Mouse (Mus musculus) cerebellum, postnatal 4 days (tissue): ENCODE measurements around the gene Cmc2.

Source experiments
- DNase-seq, 2 experiments: peaks; one replicate each; pipeline ENCODE4 v3.0.0; 2022; ENCODE audit warnings: low spot score in 2 of 2, mixed read lengths in 1 of 2

Cmc2 gene

GRCm38 (mm10) chr8:116905836-116906235 lies 15.4 kb downstream of the Cmc2 start:
- DNase-seq: no peak

- no peak for DNase-seq
Observed at GRCm38 (mm10) chr8:116905252-116905651, 16.0 kb downstream of the Cmc2 start.

DNA sequence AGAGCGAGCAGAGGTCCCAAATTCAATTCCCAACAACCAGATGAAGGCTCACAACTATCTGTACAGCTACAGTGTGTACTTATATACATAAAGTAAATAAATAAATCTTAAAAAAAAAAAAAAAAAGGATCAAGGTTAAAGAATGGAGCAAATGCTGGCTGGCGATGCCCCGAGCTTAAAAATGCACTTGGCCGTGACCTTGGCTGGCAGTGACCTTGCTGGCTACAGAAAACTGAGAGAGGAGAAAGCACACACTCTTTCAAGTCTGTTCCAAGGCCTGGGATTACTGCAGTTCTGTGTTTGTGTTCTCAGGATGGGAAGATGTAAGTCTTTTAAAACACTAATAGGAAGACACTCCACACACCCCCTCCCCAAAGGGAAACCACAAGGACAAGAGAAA lies 16.5 kb downstream of the Cmc2 start:
- no peak for DNase-seq

DNA sequence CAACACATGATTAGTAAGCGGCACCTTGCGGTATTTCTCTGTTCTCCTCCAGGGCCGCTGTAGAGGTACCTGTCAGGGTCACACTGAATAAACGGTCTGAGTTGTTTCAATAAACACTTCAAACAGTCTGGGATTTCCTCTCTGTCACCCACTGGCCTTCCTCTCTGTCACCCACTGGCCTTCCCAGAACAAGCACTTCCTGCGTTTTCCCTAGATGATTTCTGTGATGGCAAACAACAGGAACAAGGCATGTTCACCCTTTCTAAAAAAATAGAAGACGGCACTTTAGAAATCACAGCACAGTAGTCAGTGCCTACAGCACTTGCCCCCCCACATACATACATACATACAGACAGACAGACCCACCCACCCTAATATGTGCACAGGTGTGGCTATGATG lies 25.7 kb downstream of the Cmc2 start:
- DNase-seq: no peak

DNA sequence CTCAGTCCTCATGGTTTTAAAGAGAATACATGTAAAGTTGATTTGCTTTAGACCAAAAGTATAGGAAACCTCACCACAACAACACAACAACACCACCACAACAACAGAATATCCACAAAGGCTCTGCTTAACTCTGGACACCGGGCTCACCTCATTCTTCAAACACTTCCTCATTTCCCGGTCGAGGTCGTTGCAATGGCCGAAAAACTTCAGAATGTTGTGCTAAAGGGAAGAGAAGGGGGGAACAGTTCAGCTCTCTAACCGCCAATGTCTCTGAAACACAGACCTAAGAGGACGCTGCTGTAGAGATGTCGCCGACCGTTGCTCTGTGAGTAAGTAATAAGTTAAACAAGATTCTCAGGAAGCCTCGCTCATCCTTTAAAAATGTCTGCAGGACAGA lies 27.3 kb downstream of the Cmc2 start:
- DNase-seq: no peak

GRCm38 (mm10) chr8:116892636-116893035 lies 28.6 kb downstream of the Cmc2 start:
- no peak for DNase-seq

DNA sequence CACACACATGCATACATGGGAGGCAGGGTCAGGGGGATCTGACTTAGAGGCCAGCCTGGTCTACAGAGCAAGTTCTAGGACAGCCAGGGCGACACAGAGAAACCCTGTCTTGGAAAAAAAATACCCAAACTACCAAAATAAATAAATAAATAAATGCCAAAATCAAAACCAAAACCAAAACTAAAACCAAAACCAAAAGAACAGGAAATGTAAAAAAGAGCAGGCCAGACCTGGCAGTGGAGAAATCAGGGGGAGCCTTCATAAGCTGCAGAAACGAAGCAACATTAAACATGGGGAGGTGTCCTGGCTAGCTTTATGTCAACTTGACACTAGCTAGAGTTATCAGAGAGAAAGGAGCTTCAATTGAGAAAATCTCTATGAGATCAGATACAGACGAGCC lies 29.1 kb downstream of the Cmc2 start:
- DNase-seq: no peak

GRCm38 (mm10) chr8:116891446-116891845 lies 29.8 kb downstream of the Cmc2 start:
- no peak for DNase-seq

DNA sequence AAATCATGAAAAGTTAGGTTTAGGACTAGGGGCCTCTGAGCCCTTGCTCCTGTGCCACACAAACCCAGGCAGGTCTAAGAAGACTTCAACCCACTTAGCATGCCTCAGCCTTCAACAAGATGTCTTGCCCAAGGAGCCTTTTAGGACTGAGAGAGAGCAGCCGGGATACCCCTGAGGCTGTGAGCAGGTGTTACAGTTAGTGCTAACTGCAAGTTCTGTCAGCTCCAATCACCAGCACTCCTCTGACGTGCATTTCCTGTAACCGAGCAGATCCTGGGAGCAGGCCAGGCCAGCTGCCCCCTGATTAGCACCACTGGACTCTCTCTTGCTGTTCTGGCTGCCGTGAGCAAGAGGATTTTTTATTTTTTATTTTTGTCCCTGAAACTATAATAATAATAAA lies 33.4 kb downstream of the Cmc2 start:
- DNase-seq: no peak

DNA sequence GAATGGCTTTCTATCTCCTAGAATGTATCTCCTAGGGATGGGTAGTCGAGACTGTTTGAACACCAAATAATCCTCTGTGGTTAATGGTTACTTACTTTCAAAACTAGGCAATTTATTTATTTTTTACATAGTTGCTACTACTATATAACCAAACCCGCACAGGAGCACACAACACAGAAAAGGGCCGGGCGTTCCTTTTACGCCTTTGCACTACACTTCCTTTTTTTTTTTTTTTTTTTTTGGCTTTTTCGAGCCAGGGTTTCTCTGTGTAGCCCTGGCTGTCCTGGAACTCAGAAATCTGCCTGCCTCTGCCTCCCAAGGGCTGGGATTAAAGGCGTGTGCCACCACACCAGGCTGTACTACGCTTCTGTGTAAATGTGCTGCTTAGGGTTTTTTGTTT lies 39.9 kb downstream of the Cmc2 start:
- DNase-seq: no peak

DNA sequence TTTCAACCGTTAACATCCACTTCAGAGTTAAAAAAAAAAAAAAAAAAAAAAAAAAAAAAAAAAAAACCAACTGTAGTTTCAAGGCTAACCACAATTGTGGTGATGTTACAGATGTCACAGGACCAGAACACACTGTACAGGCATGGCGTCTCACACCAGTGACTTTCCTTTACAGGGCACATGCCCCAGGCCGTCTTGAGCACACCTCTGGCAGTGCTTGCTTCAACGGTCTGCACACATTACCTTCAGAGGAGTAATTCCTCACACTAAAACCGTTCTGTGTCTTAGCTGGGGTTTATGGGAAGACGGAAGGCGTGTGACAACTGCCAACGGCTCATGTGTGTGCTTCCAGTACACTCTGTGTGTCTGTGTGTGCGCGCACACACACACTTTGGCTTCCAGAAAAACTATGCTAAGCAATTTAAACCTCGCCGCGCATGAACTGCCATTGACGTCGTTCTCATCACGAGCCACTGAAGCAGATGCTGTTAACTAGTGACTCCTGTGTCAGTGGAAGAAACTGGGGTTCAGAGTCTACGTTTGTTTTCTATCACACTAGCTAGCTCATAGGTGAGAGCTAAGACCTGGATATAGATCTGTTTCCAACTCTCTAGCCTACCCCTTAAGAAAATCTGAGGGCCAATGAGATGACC lies 45.3 kb downstream of the Cmc2 start:
- no peak for DNase-seq

GRCm38 (mm10) chr8:116873986-116874385 lies 47.3 kb downstream of the Cmc2 start:
- no peak for DNase-seq

DNA sequence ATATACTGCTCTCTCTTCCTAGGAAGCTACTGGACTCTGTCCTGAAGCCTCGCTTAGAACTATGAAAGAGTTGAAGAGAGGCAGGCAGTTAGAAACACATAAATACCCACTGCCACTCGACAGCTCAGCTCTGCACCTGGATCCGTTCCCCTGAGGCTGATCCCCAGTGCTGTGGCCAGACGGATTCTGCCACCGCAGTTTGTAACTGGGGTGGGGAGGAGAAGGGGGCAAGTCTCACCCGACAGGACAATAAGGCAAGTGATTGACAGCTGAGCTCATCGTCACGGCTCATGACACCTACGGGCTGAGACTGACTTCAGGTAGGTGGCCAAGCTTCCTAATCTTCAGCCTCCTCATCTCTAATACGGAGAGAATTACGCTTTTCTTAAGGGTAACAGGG lies 47.7 kb downstream of the Cmc2 start:
- no peak for DNase-seq

- no peak for DNase-seq
Observed at GRCm38 (mm10) chr8:116872761-116873342, 48.4 kb downstream of the Cmc2 start.

- peak; percentile 34 to 53 for DNase-seq
Observed at GRCm38 (mm10) chr8:116868699-116869098, 52.6 kb downstream of the Cmc2 start.

DNA sequence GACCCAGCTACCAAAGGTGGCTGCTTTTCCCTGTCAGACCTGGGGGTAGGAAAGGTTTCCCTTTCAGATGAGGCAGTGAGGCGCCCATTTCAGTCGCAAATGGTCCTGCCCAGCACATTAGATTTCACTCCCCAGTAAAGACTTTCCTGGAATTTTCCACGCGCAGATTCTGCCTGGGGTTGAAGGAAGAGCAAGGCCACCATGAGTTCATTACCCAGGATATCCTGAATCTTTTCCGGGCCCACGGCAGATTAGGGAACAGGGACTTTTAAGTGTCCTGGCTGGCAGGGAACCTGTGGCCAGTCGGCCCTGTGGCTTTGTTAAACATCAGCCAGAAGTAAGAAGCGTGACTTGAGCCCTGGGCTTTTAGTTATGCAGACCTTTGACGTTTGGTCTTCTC lies 53.9 kb downstream of the Cmc2 start:
- DNase-seq: no peak

DNA sequence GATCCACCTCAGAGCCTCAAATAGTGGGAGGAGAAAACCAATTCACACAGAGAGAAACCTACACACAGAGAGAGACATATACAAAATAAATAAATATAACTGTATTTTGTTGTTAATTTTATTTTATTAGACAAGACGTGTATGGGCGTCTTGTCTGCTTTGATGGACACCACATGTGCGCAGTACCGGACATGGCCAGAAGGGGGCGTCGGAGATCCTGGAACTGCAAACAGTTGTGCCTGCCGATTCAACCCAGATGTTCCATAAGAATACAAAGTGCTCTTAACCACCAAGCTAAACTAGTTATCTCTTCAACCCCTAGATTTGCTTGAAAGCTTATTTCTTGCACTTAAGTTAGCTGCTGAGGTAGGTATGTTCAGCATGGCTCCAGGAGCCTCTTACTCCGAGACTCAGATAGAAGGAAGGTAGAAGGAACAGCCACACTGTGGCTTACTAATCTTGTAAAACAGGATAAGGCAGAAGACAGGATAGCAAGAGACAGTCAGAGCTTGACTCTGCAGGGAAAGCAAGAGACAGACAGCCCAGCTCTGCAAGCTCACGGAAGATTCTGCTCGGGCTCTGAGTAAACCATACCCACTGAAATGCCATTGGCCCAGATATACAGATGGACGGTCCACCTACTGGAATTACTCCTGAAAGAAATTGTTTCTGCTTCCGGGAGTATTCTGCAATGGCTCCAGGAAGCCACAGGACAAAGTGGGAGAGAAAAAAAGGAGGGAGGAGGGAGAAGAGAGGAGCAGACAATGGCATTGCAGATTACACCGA lies 54.9 kb downstream of the Cmc2 start:
- DNase-seq: peak; percentile 31 to 35

DNA sequence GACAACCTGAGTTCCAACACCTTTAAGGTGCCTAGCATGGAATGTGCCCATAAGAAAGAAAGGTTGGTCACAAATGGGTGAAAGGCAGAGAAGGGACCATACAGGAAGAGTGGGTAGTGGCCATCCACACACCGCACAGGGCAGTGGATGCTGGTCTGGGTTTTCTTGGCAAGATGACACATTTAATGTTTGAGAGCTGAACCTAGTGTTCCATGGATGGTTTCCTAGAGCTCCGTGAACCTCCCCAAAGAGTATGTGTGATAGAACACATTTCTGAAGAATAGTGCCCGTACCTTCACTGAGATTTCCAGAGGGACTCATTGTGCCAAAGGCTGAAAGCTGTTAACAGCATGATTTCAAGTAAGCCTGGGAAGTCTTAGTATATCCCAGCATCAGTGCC lies 56.7 kb downstream of the Cmc2 start:
- DNase-seq: no peak

- DNase-seq: no peak
Observed at GRCm38 (mm10) chr8:116864022-116864387, 57.2 kb downstream of the Cmc2 start.

GRCm38 (mm10) chr8:116863357-116864021 lies 57.8 kb downstream of the Cmc2 start:
- DNase-seq: peak; percentile 50 to 79

- DNase-seq: no peak
Observed at GRCm38 (mm10) chr8:116862191-116862590, 59.1 kb downstream of the Cmc2 start.

GRCm38 (mm10) chr8:116852042-116852441 lies 69.2 kb downstream of the Cmc2 start:
- DNase-seq: no peak

- no peak for DNase-seq
Observed at GRCm38 (mm10) chr8:116848042-116848441, 73.2 kb downstream of the Cmc2 start.
